Mouse (Mus musculus): ENCODE data around the gene Pde6d. TPM values are rescaled to one million over a fixed set of nuclear protein-coding genes. Genes with fewer than 3 reads are reported as not detected.

The Pde6d gene
- polyA plus RNA-seq, 1 experiment = 49.0 TPM

DNA sequence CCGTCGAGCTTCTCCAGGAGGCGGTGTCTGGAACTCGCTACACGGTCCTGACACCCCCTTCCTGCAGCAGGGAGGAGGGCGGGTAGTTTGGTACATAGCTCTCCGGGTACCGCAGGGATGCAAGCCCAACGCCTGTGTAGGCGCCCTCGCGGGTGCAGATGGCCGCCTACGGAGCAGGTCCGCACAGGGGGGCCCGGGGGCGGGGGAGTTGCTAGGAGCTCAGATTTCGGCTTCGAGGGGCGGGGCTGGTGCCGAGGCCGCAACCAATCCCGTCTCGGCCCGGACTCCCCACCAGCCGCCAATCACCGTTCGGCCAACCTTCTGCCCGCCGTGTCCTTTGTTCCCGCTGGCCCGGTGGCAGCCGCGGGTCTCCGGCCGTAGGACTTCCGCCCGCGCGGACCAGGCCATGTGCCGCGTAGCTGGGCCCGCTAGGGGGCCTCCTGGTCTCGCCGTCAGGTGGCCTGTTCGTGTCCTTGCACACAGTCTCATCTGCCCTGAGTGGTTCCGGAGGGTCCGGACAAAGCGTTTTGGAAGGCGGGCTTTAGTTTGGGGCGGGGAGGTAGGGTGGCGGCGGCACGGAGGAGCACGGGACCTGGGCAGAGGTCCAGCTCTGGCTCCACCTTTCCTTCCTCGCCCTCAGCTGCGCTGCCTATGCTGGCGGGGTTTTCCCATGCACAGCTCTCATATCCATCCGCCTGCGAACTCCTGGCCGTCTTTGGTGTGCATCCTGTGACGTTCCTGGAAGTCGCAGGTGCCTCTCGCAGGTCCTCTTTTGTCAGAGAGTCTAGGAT, 78.3 kb downstream of the Pde6d start:
- DNase-seq (ENCODE audit: low spot score) = peak; percentile 94

- peak; percentile 41 for DNase-seq (ENCODE audit: low spot score)
Observed at GRCm38 (mm10) chr1:86503165-86503747, 79.2 kb downstream of the Pde6d start.

- DNase-seq (ENCODE audit: low spot score) = no peak
Observed at GRCm38 (mm10) chr1:86502221-86503048, 80.0 kb downstream of the Pde6d start.

- peak; percentile 92 for DNase-seq (ENCODE audit: low spot score)
Observed at GRCm38 (mm10) chr1:86501559-86501958, 80.9 kb downstream of the Pde6d start.

- DNase-seq (ENCODE audit: low spot score) = no peak
Observed at GRCm38 (mm10) chr1:86501114-86501532, 81.3 kb downstream of the Pde6d start.

DNA sequence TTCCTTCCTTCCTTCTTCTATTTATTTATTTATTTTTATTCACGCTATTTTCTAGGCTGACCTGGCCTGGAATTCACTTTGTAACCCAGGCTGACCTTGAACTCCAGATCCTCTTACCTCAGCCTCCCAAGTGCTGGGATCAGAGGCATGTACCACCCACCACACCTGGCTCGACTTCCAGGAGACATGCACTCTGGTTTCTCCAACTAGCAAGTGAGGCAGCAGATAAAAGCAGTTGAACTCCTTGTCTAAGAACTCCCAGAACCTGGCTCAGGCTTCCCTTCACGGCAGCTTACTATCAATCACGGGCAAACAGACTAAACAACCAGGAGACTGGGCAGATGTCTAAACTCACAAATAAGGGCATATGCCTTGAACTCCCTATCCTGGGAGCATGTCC, 81.7 kb downstream of the Pde6d start:
- no peak for DNase-seq (ENCODE audit: low spot score)

DNA sequence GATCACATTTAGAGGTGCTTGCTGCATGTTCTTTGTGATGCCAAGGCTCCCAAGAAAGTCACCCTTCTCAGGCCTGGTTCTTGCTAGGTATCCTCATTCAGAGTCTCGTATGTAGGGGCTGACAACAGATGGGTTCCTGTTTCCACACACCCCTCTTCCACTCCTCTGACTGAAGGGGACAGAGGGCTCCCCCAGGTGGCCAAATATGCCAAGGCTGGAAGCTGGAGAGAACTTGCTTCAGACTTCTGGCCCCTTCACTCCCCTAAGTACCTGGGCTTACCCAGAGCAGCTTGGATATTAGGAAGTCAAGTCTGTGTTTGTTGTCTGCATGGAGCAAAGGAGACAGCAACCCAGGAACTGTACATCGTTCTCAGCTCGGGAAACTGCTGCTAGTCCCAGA, 82.5 kb downstream of the Pde6d start:
- no peak for DNase-seq (ENCODE audit: low spot score)

DNA sequence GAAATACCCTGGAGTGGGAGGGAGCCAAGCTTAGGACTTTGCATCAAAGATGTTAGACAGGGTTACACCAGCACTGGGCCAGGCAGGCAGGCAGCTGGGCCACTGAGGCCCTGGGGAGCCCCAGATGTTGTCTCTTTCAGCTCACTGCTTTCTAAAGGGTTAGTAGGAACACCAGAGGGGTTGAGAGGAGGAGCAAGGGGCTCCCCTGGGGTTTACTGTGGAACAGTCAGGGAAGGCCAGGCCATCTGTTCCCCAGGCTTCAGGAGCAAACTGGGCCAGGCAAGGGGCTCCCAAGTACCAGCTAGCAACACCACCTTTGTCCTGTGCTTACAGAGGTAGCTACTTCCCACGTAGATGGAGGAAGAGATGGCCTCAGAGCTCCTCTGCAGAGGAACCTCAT, 83.8 kb downstream of the Pde6d start:
- no peak for DNase-seq (ENCODE audit: low spot score)

DNA sequence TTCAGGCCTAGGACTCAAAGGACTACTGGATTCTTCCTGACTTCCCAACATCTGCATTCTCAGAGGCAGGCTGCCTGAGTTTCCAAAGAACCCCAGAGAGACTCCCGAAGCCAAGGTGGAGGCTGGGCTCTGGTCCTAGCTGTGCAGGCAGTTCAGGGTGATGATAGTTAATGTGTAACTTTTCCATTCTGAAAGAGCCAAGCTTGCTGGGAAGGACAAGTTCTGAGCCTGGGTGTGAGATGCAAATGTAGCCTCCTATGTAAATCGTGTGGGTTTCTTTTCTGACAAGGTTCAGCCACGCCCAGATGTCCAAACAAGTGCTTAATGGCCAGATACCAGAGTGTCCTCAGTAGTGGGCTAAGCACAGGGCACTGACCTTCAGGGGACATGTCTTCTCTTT, 84.4 kb downstream of the Pde6d start:
- DNase-seq (ENCODE audit: low spot score) = no peak

GRCm38 (mm10) chr1:86497361-86497760, 85.1 kb downstream of the Pde6d start:
- DNase-seq (ENCODE audit: low spot score) = no peak

DNA sequence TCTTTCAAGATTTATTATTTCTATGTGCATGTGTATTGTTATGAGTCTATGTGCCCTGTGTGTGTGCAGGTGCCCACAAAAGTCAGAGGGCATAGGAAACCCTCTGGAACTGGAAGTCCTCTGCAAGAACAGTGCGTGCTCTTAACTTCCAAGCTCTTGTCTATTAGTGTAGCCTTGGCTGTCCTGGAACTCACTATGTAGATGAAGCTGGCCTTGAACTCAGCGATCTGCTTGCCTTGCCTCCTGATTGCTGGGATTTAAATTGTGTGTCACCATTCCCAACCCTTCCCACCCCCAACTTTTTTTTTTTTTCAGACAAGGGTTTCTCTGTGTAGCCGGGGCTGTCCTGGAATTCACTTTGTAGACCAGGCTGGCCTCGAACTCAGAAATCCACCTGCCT, 86.1 kb downstream of the Pde6d start:
- no peak for DNase-seq (ENCODE audit: low spot score)

DNA sequence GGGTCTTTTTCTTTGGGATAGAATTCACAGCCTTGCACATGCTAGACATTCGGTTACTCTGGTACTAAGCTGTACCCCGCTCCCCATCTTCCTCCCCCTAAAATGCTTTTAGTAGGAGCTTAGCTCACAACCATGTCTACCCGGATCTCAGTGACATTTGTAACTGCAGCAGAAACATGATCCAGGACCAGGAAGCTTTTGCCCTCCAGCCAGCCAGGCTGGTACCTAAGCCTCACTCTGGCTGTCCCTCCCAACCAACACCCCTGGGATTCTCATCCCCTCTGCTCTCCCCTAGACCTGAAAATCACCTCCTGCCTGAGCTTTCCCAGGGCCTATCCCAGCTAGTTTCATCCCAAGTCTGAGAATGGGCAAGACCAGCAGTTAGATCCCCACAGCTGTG, 88.6 kb downstream of the Pde6d start:
- DNase-seq (ENCODE audit: low spot score) = no peak

Other genes with a start within 250 kb of the Pde6d start
- 64.7 and 132 TPM in 2 replicates for gene Ncl, start 223.2 kb downstream of the Pde6d start, polyA plus RNA-seq (2012; rRNA removed)
- 0.21 and 0.43 TPM in 2 replicates for gene Nmur1, start 156.4 kb downstream of the Pde6d start, polyA plus RNA-seq (2012; rRNA removed)
- not detected in 2 replicates for gene Tex44, start 156.3 kb downstream of the Pde6d start, polyA plus RNA-seq (2012; rRNA removed)
- gene Ptma, start 55.9 kb downstream of the Pde6d start, polyA plus RNA-seq (2012; rRNA removed) = 836 and 1,054 TPM in 2 replicates
- 22.0 and 34.3 TPM in 2 replicates for gene Cops7b, start 275 bp upstream of the Pde6d start, polyA plus RNA-seq (2012; rRNA removed)
- 0.10 and 0.22 TPM in 2 replicates for gene Nppc, start 87.9 kb upstream of the Pde6d start, polyA plus RNA-seq (2012; rRNA removed)
- gene Dis3l2, start 121.2 kb upstream of the Pde6d start, polyA plus RNA-seq (2012; rRNA removed) = 12.6 TPM in 2 replicates

Measured in urinary bladder, adult 2 months (tissue).